Mouse (Mus musculus) c-Kit-positive CD71-positive TER-119-positive erythroid progenitor cells, embryonic 14.5 days (primary cell): ENCODE data around the gene Bbs4.
"Not testable (repeated sequence)": the region's sequence is repeated elsewhere in the genome, so short reads cannot be mapped to it uniquely, and the experiment has no call there.

Source experiments
- DNase-seq: peaks from one replicate; pipeline ENCODE4 v3.0.0-alpha.2; 2013; ENCODE audit warnings: low spot score

Bbs4 gene

DNA sequence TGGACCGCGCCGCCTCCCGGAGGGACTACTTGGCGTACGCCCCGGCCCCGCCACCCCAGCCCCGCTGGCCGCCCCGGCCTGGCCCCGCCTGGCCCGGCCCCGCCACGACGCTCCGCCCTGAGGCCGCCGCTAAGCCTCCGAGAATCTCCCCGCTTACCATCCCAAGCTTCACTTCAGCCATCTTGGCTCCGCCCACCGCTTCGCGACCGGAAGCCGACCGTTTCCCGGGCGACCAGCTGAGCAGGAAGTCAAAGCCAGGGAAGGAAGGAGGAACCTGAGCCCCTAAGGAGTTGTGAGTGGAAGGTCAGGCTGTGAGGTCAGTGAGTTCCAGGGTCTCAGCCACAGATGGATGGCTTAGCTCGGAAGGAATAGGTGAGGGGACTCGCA lies at the start of gene Bbs4:
Gene Bbs4 (minus strand): TSS at position 256 of the 387 bp plus-strand sequence.
- DNase-seq: peak; percentile 90

DNA sequence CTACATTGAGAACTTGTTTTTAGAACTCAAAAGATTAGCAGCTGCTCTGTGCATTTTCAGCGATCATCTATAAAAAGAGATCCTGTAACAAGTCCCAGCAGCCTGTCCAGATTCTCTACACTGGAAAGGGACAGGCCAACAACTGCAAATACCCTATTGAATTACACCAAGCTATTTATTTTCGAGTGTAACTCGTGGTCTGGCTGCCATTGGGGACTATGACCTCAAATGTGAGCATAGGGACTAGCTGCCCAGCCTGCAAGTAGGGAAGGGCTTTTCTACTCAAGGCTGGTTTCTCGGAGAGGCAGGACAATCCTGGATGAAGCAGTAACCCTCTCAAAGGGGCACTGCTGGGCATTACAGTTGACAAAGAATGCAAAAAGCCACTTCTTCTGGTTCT lies 35.8 kb upstream of the Bbs4 start:
- no peak for DNase-seq

DNA sequence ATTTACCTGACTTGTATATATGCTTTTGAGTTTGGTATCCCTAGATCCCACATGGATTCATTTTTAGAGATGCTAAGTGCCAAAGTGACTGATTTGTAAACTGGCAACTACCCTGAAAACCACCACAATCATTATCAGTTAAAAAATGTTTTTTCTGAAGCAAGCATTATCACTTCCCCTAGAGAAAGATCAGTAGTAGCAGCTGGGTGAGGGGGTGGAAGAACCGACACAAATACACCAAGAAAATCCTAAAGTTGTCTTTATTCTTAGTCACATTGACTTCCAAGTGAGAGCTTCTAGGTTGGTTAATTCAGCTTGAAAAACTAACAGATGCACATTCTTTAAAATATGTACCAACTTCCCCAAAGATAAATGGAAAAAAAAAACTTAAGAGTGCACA lies 35.0 kb upstream of the Bbs4 start:
- no peak for DNase-seq

DNA sequence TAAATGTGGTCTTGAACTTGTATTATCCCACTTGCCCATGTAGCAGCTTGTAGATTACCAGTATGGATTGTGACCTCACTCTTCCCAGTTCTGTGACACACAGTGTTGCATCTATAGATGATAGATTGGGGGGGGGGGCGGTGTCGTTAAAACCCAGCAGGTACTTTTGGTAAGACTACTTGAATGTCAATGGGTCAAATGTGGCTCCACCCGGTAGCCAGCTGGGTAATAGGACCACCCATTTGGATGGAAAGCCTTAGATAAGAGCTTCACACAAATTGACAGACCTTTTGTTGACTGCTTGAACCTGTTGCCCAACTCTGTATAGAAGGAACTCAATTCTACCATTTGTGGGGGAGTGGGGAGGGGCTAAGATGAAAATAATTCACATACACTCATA lies 34.2 kb upstream of the Bbs4 start:
- no peak for DNase-seq

DNA sequence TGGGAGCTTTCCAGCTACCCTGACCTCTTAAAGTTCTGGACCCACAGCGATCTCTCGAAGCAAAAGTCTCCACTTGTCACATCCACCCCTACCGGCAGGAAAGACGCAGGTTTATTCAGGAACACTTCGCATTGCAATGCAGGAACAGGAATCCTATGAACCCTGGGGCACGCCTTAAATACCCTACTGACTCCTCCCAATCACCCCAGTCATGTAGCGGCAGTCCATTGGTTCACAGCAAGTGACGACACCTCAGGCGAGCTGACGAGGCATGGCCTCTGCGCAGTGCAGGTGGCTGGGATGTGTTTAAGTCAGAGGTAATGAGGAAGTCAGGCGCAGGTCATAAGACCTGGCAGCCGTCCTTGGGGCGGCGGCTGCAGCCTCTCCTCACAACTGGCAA lies 22.3 kb upstream of the Bbs4 start:
- no peak for DNase-seq

DNA sequence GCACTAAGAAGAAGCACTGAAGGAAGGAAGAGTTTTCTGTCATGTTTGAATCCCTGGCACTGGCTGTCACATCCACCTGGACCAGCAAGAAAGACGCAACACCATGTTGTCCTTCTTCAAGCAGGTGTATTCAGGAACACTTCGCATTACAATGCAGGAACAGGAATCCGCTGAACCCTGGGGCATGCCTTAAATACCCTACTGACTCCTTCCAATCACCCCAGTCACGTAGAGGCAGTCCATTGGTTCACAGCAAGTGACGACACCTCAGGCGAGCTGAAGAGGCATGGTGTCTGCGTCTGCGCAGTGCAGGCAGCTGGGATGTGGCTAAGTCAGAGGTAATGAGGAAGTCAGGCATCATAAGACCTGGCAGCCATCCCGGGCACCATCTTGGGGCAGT lies 16.3 kb upstream of the Bbs4 start:
- no peak for DNase-seq

DNA sequence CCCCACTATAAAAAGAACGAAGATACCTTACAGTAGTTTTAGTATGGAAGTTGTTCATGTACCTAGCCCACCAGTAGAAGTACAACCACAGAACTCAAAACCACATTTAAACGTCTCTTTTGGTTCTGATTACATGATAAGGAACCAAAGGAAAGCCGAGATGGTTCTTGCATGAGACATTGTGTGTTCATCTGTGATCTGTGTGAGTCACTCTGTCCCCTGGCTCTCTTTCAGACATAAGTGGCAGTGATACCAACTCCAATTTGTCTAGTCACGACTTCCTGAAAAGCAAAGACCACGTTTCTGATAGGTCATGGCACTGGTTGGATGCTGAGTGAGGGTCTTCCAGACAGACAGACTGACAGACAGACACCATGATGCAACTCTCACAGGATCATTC lies 15.9 kb upstream of the Bbs4 start:
- no peak for DNase-seq

DNA sequence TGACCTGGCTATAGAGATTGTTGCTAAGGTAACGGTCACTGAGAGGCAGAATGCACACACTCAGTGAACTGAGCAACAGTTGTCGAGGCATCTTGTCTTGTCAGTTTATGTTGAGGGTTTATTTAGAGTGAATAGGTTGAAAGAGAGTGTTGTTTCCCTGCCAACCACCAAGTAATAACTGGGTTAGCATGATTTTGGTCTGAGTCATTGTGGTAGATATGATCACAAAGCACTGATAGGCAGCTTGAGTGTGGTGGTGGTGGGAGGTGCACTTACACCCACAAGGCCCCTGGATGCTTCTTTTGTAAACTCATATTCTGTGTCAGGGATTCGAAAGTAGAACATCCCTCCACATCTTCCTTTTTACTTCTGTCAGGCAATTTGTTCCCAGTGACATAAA lies 7.2 kb upstream of the Bbs4 start:
- DNase-seq: not testable (repeated sequence)

DNA sequence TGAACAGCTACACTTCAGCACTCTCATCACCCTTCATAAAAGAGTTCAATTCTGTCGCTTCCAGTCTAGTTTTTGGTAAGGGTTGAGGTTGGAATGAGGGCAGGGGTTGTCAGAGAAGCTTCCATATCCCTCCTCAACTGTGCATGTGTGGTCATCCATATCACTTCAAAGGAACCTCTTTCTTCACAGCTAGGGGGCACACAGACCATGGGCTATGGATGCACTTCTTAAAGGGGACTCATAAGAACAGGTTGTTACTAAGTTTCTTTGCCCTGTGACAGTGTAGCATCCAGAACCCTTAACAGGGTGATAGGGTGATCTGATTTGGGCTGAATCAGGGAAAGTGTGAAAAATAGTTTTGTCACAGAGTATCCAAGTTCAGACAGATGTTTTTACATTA lies 4.7 kb upstream of the Bbs4 start:
- DNase-seq: not testable (repeated sequence)

DNA sequence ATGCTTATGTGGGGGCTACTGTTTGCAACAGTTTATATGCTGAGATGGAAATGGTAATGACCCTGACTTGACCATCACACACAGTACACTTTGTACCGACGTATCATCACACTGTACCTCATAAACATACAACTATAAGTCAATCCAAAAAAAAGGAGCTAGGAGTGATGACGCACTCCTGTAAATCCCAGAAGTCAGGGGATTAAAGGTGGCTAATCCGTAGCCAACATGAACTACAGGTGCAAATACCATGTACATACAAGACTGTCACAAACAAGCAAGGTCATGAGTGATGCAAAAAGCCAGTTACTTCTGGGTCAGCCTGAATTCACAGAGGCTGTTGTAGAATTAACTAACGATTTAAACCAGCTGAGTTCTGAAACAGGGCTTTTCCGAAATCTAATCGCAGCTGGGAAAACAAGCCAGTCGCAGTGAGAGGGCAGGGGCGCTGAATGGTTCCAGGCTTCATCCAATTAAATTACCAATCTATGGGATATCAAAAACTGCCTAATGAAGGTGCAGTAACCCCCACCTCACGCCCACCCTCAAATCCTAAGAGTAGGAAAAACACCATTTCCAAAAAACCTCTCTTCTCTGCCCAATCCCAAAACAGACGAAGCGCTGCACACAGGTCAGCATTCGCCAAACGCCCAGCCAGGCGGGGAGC lies 589 bp downstream of the Bbs4 start:
- peak; percentile 19 for DNase-seq

DNA sequence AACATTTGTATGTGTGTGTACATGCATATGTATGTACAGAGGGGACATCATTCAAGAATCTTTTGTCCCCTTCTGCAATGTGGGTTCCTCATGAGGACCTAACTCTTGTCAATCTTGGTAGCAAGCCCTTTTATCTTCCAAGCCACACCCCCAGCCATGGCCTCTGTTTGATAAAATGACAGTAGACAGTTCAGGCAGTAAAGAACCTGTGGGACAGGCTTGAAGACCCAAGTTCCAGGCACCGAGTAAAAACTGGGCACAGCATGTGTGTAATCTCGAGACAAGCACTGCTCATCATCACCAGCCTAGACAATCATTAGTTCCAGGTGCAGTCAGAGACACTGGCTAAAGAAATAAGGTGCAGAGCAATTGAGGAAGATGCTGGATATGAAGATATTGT lies 7.1 kb downstream of the Bbs4 start:
- no peak for DNase-seq

DNA sequence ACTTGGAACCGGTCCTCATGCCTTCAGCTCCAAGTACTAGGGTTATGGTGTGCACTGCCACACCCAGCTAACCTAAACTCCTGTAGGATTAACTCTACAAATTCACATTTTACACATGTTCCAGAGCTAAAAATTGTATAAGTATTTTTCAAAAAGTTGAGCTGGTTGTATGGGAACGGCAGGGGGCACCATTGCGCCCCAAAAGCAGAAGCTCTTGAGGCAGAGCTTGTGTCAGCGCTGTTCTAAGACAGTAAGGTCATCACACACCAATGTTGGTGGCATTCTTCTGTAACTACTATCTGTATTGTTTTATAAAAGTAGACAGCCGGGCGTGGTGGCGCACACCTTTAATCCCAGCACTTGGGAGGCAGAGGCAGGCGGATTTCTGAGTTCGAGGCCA lies 13.3 kb downstream of the Bbs4 start:
- peak; percentile 37 for DNase-seq

DNA sequence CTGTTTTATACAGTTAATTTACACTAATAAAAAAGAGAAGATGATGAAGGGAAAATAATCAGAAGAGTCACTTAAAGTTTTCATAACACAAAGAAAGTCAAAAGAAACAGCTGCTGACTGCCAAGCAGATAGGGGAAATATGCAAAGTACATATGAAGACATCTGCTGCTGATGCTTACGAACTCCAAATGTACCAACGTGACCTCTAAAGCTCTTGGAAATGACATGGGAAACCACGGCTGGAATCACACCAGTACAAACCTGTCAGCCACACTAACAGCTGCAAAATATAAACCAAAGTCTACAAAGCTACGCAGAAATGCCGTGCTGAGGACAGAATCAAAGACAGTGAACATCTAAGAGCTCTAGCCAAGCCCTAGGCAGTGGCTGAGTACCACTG lies 14.2 kb downstream of the Bbs4 start:
- DNase-seq: no peak

DNA sequence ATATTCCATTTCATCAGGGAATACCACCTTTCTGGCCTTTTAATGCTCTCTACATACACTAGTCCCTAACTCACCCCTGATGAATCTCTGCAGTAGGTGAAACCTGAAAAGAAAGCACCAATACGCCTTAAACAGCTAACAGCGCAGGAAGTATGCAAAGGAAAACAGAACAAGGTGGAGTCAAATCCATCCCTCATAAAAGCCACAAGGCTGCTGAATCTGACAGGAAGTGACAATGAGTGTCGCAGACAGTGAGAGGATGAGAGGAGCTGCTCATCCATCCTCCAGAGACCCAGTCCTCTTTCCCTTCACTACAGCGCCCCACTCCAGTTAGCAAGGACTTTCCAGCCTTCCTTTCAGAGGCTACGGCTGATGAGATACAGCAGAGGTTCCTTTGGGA lies 14.9 kb downstream of the Bbs4 start:
- DNase-seq: no peak

DNA sequence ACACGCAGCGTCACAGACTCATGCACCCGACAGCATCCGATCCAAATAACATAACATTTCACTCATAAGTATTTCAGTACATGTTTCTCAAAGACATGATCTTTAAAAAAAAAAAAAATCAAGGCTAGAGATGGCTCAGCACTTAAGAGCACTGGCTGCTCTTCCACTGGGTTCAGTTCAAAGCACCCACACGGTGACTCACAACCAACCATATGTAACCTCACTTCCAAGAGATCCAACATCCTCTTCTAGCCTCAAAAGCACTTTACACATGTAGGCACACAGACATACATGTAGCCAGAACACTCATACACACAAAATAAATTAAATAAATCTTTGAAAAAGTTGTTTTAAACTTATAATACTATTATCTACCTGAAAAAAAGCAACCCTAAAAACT lies 15.4 kb downstream of the Bbs4 start:
- no peak for DNase-seq

DNA sequence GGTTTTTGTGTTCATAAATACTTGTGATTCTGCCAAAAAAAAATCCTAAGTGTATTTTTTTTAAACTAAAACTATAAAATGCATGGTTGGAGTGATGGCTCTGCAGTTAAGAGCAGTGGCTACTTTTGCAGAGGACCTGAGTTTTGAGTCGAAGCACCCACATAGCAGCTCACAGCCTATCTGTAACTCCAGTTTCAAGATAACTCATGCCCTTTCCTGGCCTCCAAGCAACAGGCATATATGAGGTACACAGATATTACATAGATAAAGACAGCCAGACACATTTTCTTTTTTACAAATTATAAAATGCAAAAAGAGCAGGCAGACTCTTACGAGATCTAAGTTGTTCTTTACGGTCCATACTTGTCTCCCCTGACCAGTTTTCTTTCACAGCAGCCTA lies 16.8 kb downstream of the Bbs4 start:
- DNase-seq: no peak

DNA sequence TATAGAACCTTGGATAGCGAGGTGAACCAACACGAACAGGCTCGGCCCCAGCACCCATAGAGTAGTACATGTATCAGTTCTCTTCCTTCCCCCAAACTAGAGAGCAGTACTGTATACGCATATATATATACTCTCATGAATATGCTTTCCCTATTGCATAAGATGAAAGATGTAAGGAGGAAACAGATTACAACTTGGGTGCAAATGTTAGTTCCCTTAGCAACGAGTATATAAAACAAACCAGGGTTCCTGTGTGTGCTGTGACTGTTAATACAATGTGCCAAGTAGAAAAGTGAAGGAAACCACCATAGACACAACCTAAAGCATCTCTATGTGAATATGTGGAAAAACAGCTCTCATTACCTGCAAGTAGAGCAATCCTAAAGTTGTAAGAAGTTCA lies 23.3 kb downstream of the Bbs4 start:
- DNase-seq: no peak

DNA sequence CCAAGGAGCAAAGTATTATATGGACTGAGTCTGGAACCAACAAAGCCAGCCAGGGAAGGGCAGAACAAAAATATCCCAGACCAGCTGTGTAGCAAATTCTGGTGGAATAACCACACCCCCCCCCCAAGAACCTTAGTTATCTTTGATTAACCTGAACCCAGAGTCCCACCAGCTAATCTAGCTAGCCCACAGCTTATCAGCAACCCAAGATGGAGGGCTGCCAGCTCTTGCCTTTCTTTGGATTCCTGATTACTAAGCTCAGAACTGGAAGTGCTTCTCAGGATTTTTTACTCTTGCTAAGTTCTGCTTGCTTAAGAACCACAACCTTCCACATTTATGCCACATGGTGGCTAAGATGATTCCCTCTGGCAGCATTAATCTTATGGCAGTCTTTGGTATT lies 29.0 kb downstream of the Bbs4 start:
- DNase-seq: peak; percentile 40

DNA sequence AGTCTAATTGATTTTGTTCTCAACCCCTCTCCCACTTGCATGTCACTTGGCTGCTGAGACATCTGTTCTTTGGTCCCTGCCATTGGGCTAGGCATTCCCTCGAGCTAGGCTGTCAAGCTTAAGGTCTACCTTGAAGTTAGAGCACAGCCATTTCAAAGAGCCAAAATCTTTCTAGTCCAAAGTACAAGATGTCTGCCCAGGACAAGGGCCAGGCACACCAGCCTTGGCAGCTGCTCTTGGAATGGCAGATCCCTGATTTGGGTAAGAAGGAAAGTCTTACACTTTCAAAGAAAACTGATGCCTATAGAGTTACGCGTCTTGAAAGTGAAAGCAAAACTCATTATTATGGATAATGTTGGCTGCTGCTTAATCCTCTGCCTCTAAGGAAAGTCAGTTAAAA lies 37.1 kb downstream of the Bbs4 start:
- no peak for DNase-seq

DNA sequence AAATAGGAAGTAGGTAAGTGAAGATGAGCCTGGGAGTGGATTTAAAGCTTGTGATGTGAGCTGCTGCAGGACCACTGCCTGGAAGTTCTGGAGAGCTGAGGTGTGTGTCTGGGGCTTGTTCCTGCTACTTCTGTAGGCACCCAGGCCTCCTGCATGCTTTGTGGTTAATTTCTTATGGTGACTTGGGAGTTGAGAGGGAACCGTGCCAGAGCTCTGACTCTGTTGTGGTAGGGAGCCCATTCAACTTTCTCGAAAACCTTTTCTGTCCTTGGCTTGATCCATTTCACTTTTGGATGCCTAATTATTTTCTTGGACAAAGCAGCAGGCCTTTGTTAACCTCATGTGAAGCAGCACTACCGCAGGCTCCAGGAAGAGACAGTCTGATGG lies 42.0 kb downstream of the Bbs4 start:
- DNase-seq: no peak

DNA sequence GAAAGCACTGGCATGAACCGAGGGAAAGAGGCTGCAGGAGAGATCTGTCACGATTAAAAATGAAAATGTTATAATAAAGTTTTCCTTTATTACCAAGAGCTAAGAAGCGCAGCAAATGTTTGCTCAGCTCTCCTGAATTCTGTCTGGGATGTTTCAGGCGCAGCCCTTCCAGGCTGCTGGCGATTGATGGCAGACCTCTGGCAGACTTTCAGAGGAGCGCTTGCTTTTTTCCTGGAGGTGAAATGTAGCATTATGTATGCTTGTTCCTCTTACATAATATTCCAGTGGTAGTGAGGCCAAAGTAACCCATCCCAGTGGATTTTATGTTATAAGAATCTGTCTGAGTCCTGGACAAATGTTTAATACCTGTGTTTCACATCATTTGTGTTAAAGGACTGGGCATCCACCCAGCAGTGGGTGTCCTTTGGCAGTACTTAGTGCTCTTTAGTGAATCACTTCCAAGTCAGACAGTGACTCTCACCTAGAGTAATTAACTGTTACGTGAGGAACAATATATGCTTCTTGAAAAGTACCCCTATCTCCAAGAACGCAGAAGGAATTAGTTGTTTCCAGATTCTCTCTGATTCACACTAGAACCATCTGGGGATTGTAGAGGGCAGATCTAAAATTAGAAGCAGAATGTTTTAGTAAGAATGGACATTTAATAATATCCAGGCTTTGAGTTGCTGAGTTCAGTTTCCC lies 42.6 kb downstream of the Bbs4 start:
- no peak for DNase-seq

DNA sequence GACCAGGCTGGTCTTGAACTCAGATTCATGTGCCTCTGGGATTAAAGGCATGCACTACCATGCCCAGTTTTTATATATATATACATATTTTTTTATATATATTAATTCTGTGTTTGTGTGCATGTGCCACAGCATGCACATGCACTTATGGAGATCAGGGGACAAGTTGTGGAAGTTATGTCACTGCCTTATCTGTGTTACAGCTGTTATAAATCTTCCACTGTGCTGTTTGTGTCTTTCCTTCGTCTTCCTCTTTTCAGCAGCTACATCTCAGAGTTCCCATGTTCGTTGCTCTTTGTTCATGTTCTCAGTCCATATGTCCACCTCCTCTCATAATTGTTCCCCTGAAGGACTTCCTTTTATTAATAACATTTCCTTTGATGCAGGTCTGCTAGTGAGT lies 45.4 kb downstream of the Bbs4 start:
- DNase-seq: no peak

DNA sequence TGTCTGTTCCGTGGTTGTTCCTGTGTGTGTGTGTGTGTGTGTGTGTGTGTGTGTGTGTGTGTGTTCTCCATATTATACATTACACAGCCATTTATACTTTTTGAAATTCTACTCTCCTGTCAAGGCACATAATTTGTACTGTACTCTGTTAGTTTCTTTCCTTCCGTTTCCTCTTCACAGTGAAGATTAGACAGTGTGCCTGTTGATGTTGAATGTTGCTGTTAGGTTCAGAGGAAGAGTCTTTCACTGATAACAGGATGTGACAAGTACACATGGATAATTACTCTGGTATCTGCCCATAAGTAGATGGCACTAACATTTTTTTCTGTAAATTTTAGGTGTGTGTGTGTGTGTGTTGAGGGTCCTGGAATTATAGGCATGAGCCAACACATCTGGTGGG lies 56.9 kb downstream of the Bbs4 start:
- DNase-seq: no peak

DNA sequence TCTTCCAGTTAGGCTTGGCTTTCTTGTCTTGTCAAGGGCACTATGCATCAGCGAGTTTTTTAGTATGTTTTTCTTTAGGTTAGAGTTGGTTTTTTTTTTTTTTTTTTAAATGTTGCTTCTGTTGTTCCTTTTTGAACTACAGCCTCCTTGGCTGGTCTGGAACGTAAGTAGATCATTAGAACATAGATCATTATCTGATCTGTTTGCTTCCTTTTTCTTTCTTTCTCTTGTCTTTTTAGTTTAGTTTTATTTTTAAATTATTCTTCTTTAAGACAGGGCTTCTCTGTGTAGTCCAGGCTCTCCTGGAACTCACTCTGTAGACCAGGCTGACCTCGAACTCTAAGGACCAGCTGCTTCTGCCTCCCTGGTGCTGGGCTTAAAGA lies 60.8 kb downstream of the Bbs4 start:
- no peak for DNase-seq
